In genomic region chr3:97564588-97564987, GRCm38 (mm10) we compare ENCODE assay signal across 26 mouse cellular contexts.
"Had no signal": no experiment of that assay in that cellular context is flagged by ENCODE, and none has a peak within 500 bp of the region (broad histone marks: within the 10 kb centered on the region; RNA-seq: fewer than 3 reads in every experiment).

No protein-coding gene starts in this region.

- ATAC-seq: hindbrain, postnatal 0 days; intestine, embryonic 15.5 days had no signal

- H3K4me1 ChIP-seq: heart, embryonic 13.5 days; heart, embryonic 15.5 days; hindbrain, embryonic 13.5 days; hindbrain, embryonic 15.5 days; intestine, embryonic 15.5 days; limb, embryonic 10.5 days; limb, embryonic 12.5 days; liver, embryonic 13.5 days had no signal

- H3K9ac ChIP-seq: heart, embryonic 13.5 days; heart, embryonic 15.5 days; hindbrain, embryonic 13.5 days; hindbrain, embryonic 15.5 days; intestine, embryonic 15.5 days; limb, embryonic 12.5 days; liver, embryonic 13.5 days had no signal

- H3K27ac ChIP-seq: heart, adult 2 months; heart, embryonic 13.5 days; heart, embryonic 15.5 days; hindbrain, embryonic 13.5 days; hindbrain, embryonic 15.5 days; hindbrain, postnatal 0 days; intestine, embryonic 15.5 days; layer of hippocampus, adult 2 months; left cerebral cortex, adult 2 months; limb, embryonic 10.5 days; limb, embryonic 12.5 days; liver, embryonic 13.5 days had no signal

- H3K36me3 ChIP-seq: hindbrain, embryonic 15.5 days had no signal

- H3K4me3 ChIP-seq: heart, adult 2 months; heart, embryonic 13.5 days; heart, embryonic 15.5 days; hindbrain, embryonic 13.5 days; hindbrain, embryonic 15.5 days; intestine, embryonic 15.5 days; layer of hippocampus, adult 2 months; left cerebral cortex, adult 2 months; limb, embryonic 10.5 days; limb, embryonic 12.5 days; liver, embryonic 13.5 days had no signal

- DNase-seq: gastrocnemius, postnatal 14 days; gastrocnemius, postnatal 36 days; heart, adult 11 months; heart, adult 2 months; heart, postnatal 14 days; heart, postnatal 36 days; kidney, adult 11 months; kidney, adult 2 months; kidney, adult 9 months; kidney, postnatal 10 days; kidney, postnatal 25 days; kidney, postnatal 4 days; liver; liver, embryonic 13.5 days had no signal

- H3K27me3 ChIP-seq: heart, embryonic 13.5 days; heart, embryonic 15.5 days; hindbrain, embryonic 13.5 days; hindbrain, embryonic 15.5 days; intestine, embryonic 15.5 days; limb, embryonic 12.5 days; liver, embryonic 13.5 days had no signal

- H3K4me2 ChIP-seq: heart, embryonic 11.5 days; heart, embryonic 13.5 days; heart, embryonic 15.5 days; hindbrain, embryonic 13.5 days; hindbrain, embryonic 15.5 days; intestine, embryonic 15.5 days; limb, embryonic 12.5 days; liver, embryonic 11.5 days; liver, embryonic 13.5 days had no signal

- H3K9me3 ChIP-seq: heart, embryonic 13.5 days; heart, embryonic 15.5 days; hindbrain, embryonic 13.5 days; hindbrain, embryonic 15.5 days; intestine, embryonic 15.5 days; limb, embryonic 10.5 days; limb, embryonic 12.5 days; liver, embryonic 13.5 days had no signal
